17 mouse cellular contexts compared by ENCODE assay signal in the genomic region with DNA sequence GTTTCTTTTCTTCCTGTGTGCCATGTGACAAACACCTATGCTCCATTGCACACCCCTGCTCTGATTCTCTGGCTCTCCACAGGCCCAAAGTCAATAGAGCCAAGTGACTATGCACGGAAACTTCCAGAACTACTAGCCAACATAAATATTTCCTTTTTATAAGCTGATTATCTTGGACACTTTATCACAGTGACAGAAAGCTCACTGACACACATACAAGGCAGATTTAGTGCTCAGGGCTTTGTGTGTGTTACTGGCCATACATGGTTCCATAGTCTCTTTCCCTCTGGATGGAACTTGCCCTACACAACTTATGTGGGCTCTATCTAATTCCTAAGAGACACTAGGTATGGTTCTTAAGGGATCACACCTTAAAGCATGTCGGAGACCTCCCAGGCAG.
"Had no signal": no experiment of that assay in that cellular context is flagged by ENCODE, and none has a peak within 500 bp of the region (broad histone marks: within the 10 kb centered on the region; RNA-seq: fewer than 3 reads in every experiment).

No protein-coding gene starts in this region.

- H3K4me2 ChIP-seq: liver, embryonic 15.5 days; lung, embryonic 15.5 days; midbrain, embryonic 12.5 days; neural tube, embryonic 12.5 days; stomach, embryonic 15.5 days had no signal

- H3K27ac ChIP-seq: liver, embryonic 15.5 days; lung, embryonic 15.5 days; macrophage; midbrain, embryonic 12.5 days; neural tube, embryonic 12.5 days; stomach, embryonic 15.5 days had no signal

- DNase-seq: liver, postnatal 0 days; lung, adult 2 months; lung, postnatal 14 days; lung, postnatal 36 days; midbrain, embryonic 14.5 days; right cerebral cortex, postnatal 14 days; thymus, adult 18-20 months; thymus, postnatal 14 days; thymus, postnatal 36 days had no signal

- H3K27me3 ChIP-seq: liver, embryonic 15.5 days; lung, embryonic 15.5 days; neural tube, embryonic 12.5 days; stomach, embryonic 15.5 days had no signal

- H3K9ac ChIP-seq: liver, embryonic 15.5 days; liver, postnatal 0 days; lung, embryonic 15.5 days; midbrain, embryonic 12.5 days; neural tube, embryonic 12.5 days; stomach, embryonic 15.5 days had no signal

- ATAC-seq: liver, postnatal 0 days; lung, postnatal 0 days had no signal

- H3K4me1 ChIP-seq: liver, embryonic 15.5 days; megakaryocyte, embryonic 14.5 days had no signal

- H3K36me3 ChIP-seq: liver, embryonic 15.5 days; lung, embryonic 15.5 days; midbrain, embryonic 12.5 days; neural tube, embryonic 12.5 days; stomach, embryonic 15.5 days had no signal

- H3K9me3 ChIP-seq: liver, embryonic 15.5 days; lung, embryonic 15.5 days; midbrain, embryonic 12.5 days; neural tube, embryonic 12.5 days; stomach, embryonic 15.5 days had no signal

- H3K4me3 ChIP-seq: liver, embryonic 15.5 days; lung, embryonic 15.5 days; megakaryocyte, embryonic 14.5 days; midbrain, embryonic 12.5 days; neural tube, embryonic 12.5 days; stomach, embryonic 15.5 days had no signal
